Mouse (Mus musculus): ENCODE measurements at regions not wholly inside any gene's neighbourhood (a gene's known extent, or its start where the extent isn't known, plus 50 kb on each side); places are given as distances from the start of the nearest gene placed in this dataset.

DNA sequence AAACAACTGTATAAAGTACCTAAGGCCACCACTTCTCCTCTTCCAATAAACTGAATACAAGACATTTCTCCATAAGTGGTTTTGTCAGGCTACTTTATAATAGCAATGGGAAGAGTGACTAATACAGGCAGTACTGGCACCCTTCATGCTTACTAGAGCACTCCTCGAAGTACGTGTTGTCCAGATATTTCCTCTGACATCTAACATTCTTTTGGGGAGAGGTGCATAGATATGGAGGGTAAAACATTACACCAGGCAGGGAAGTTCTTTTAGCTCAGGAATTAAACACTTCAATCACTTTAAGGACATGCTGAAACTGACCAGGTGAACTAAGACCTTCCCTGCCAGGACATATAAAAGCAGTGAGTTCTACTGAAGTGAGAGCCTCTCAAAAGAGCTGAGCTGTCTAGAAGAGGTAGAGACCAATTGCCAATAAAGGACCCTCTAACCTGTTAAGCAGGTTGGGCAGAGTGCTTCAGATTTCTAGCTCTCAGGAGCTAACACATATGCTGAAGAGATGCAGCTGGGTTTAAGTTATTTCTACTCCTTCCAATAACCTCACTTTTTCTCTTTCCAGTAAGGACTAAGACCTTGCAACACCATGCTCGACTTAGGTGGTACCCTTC is 318.7 kb upstream of the Robo2 start:
- H3K4me3 ChIP-seq (ENCODE audit: insufficient read depth in 1 of 2, low read depth in 2 of 2, low read length in 2 of 2): no peak overlapping the region
- H3K4me1 ChIP-seq (replicated peaks; ENCODE audit: control insufficient read depth in 2 of 2, insufficient read depth in 2 of 2, low read length in 1 of 2): no peaks in the 10 kb centered on the region
- no peak for DNase-seq (ENCODE audit: low read depth in 3 of 3, low spot score in 3 of 3)
- WGBS (ENCODE audit: insufficient replicate concordance): 46% methylated on average over 3 of the region's 3 CpGs
- no peak overlapping the region for H3K9ac ChIP-seq (replicated peaks)
- H3K27ac ChIP-seq: no peak overlapping the region
- no peak for ATAC-seq (ENCODE audit: insufficient read depth)
- H3K27me3 ChIP-seq (ENCODE audit: control insufficient read depth, insufficient read depth, low read length): no peaks in the 10 kb centered on the region
- no peaks in the 10 kb centered on the region for H3K9me3 ChIP-seq (ENCODE audit: control insufficient read depth, low read length)
- H3K4me2 ChIP-seq (ENCODE audit: low read depth): no peak overlapping the region
- TF ChIP-seq CTCF (IDR thresholded peaks at IDR 0.05; ENCODE audit: low read depth): no peak
- TF ChIP-seq EP300 (IDR thresholded peaks at IDR 0.05; ENCODE audit: low read depth): no peak
- H3K36me3 ChIP-seq (replicated peaks; ENCODE audit: control insufficient read depth, insufficient read depth, low read depth): no peaks in the 10 kb centered on the region

DNA sequence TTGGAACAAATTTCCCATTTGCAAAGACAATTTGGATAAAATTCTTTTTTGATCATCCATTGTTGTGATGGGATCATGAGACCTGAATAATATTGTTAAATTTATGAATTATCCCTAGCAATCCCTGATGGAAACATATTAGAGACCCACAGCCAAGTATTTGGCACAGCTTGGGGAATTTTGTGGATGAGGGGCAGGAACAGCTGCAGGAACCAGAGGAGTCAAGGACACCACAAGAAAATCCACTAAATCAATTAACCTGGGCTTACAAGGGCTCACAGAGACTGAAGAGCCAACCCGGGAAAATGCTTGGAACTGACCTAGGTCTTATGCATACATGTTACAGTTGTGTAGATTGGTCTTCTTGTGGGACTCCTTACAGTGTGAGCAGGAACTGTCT is 311.6 kb upstream of the Robo2 start:
- no peaks in the 10 kb centered on the region for H3K4me1 ChIP-seq (replicated peaks; ENCODE audit: control insufficient read depth in 2 of 2, insufficient read depth in 2 of 2, low read length in 1 of 2)
- no peak overlapping the region for H3K27ac ChIP-seq
- H3K9me3 ChIP-seq (ENCODE audit: control insufficient read depth, low read length): no peaks in the 10 kb centered on the region
- TF ChIP-seq EP300 (IDR thresholded peaks at IDR 0.05; ENCODE audit: low read depth) (no peak), CTCF (IDR thresholded peaks at IDR 0.05; ENCODE audit: low read depth) (no peak)
- no peaks in the 10 kb centered on the region for H3K27me3 ChIP-seq (ENCODE audit: control insufficient read depth, insufficient read depth, low read length)
- no peaks in the 10 kb centered on the region for H3K36me3 ChIP-seq (replicated peaks; ENCODE audit: control insufficient read depth, insufficient read depth, low read depth)
- no peak overlapping the region for H3K4me3 ChIP-seq (ENCODE audit: insufficient read depth in 1 of 2, low read depth in 2 of 2, low read length in 2 of 2)
- ATAC-seq (ENCODE audit: insufficient read depth): no peak
- no peak for DNase-seq (ENCODE audit: low read depth in 3 of 3, low spot score in 3 of 3)
- no peak overlapping the region for H3K4me2 ChIP-seq (ENCODE audit: low read depth)
- WGBS (ENCODE audit: insufficient replicate concordance): 28% methylated on average over 1 of the region's 1 CpGs
- H3K9ac ChIP-seq (replicated peaks): no peak overlapping the region

DNA sequence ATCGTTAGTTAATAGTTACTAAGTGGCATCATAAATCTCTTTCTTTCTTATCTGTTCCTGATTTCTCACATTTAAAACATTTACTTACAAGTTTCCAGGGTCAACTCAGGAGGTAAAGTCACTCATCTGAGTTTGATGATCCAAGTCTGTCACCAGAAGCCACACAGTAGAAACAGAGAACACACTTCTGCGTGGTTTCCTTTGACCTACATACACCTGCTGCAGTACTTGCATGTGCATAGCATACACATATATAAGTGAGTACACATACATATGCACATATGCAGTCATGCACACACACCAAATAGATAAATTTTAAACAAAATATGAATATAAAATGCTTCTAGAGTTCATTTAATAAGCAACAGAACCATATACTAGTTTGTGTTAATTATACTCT is 306.5 kb upstream of the Robo2 start:
- Histone ChIP-seq H3K27ac (no peak overlapping the region), H3K36me3 (replicated peaks; ENCODE audit: control insufficient read depth, insufficient read depth, low read depth) (no peaks in the 10 kb centered on the region), H3K9me3 (ENCODE audit: control insufficient read depth, low read length) (no peaks in the 10 kb centered on the region), H3K4me1 (replicated peaks; ENCODE audit: control insufficient read depth in 2 of 2, insufficient read depth in 2 of 2, low read length in 1 of 2) (no peaks in the 10 kb centered on the region), H3K4me2 (ENCODE audit: low read depth) (no peak overlapping the region), H3K4me3 (ENCODE audit: insufficient read depth in 1 of 2, low read depth in 2 of 2, low read length in 2 of 2) (no peak overlapping the region), H3K27me3 (ENCODE audit: control insufficient read depth, insufficient read depth, low read length) (no peaks in the 10 kb centered on the region), H3K9ac (replicated peaks) (no peak overlapping the region)
- no peak for DNase-seq (ENCODE audit: low read depth in 3 of 3, low spot score in 3 of 3)
- WGBS (ENCODE audit: insufficient replicate concordance): 57% methylated on average over 2 of the region's 2 CpGs
- TF ChIP-seq EP300 (IDR thresholded peaks at IDR 0.05; ENCODE audit: low read depth) (no peak), CTCF (IDR thresholded peaks at IDR 0.05; ENCODE audit: low read depth) (no peak)
- ATAC-seq (ENCODE audit: insufficient read depth): no peak

DNA sequence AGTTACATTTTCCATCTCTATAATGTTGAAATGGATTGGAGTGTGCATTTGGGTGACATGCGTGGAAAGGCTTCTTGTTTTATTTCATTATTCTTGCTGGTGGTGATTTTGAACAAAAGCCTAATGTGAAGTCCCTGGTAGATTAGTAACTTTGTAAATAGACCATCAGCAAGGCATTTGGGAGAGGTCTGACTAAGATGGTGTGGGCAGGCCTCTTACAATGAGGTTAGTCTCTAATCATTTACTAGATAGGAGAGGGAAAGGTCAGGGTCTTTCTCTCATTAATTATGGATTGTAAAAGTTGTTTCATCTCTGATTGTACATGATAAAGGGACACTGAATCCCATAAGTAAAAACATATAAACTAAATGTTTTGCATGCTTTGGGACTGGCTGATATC is 306.0 kb upstream of the Robo2 start:
- WGBS (ENCODE audit: insufficient replicate concordance): 69% methylated on average over 1 of the region's 1 CpGs
- no peak overlapping the region for H3K4me2 ChIP-seq (ENCODE audit: low read depth)

DNA sequence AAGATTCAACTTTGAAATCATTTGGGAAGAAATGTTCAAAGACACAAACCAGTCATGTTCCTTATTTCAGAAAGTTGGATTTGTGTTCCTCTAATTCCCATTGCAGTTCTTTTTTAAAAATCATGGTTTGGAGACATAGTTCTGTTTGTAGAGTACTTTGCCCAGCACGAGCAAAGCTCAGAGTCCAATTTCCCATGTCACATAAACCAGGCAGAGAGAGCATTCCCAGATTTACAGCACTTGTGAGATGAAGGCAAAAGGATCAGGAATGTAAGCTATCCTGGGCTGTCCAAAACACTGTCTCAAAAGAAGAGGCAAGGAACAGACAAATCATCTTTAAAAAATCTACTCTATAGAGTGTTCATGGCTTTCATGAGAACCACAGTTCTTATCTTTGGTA is 303.3 kb upstream of the Robo2 start:
- Histone ChIP-seq H3K27me3 (ENCODE audit: control insufficient read depth, insufficient read depth, low read length) (no peaks in the 10 kb centered on the region), H3K4me2 (ENCODE audit: low read depth) (no peak overlapping the region), H3K9ac (replicated peaks) (no peak overlapping the region), H3K36me3 (replicated peaks; ENCODE audit: control insufficient read depth, insufficient read depth, low read depth) (no peaks in the 10 kb centered on the region), H3K27ac (no peak overlapping the region), H3K4me3 (ENCODE audit: insufficient read depth in 1 of 2, low read depth in 2 of 2, low read length in 2 of 2) (no peak overlapping the region), H3K4me1 (replicated peaks; ENCODE audit: control insufficient read depth in 2 of 2, insufficient read depth in 2 of 2, low read length in 1 of 2) (no peaks in the 10 kb centered on the region), H3K9me3 (ENCODE audit: control insufficient read depth, low read length) (no peaks in the 10 kb centered on the region)
- ATAC-seq (ENCODE audit: insufficient read depth) (no peak), DNase-seq (ENCODE audit: low read depth in 3 of 3, low spot score in 3 of 3) (peak in 2 of 3 experiments; percentile 0 to 7)
- TF ChIP-seq EP300 (IDR thresholded peaks at IDR 0.05; ENCODE audit: low read depth) (no peak), CTCF (IDR thresholded peaks at IDR 0.05; ENCODE audit: low read depth) (no peak)
- WGBS (ENCODE audit: insufficient replicate concordance): 38% methylated on average over 1 of the region's 1 CpGs

More for the DNA sequence above, 306.0 kb upstream of the Robo2 start:
- no peaks in the 10 kb centered on the region for H3K27me3 ChIP-seq (ENCODE audit: control insufficient read depth, insufficient read depth, low read length)
- H3K4me1 ChIP-seq (replicated peaks; ENCODE audit: control insufficient read depth in 2 of 2, insufficient read depth in 2 of 2, low read length in 1 of 2): no peaks in the 10 kb centered on the region
- H3K9ac ChIP-seq (replicated peaks): no peak overlapping the region
- no peaks in the 10 kb centered on the region for H3K36me3 ChIP-seq (replicated peaks; ENCODE audit: control insufficient read depth, insufficient read depth, low read depth)
- TF ChIP-seq CTCF (IDR thresholded peaks at IDR 0.05; ENCODE audit: low read depth) (no peak), EP300 (IDR thresholded peaks at IDR 0.05; ENCODE audit: low read depth) (no peak)
- ATAC-seq (ENCODE audit: insufficient read depth): no peak
- no peaks in the 10 kb centered on the region for H3K9me3 ChIP-seq (ENCODE audit: control insufficient read depth, low read length)
- no peak overlapping the region for H3K4me3 ChIP-seq (ENCODE audit: insufficient read depth in 1 of 2, low read depth in 2 of 2, low read length in 2 of 2)
- H3K27ac ChIP-seq: no peak overlapping the region
- DNase-seq (ENCODE audit: low read depth in 3 of 3, low spot score in 3 of 3): no peak
